7 mouse cellular contexts compared by ENCODE assay signal in the genomic region with DNA sequence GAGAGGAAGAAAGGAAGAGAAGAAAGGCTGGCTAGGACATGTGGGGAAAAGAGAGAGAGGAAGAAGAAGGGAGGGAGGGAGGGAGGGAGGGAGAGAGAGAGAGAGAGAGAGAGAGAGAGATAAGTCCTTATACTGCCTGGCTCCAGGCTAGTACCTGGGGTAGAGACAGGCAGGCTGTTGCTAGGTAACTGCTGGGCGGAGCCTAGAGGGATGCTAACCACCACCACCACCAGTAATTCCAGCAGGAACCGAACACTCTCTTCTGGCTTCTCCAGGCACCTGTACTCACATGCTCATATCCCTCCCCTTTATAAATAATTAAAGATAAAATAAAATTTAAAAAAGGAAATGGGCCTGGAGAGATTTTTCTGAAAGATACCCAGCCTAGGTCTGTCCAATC. TPM values are rescaled to one million over a fixed set of nuclear protein-coding genes. Genes with fewer than 3 reads are reported as not detected.
DNase-seq lines count a peak whose midpoint lies in the region; ATAC-seq and TF ChIP-seq lines count a peak whose summit lies in the region.

No protein-coding gene starts in this region.

- 9% methylated on average over 2 of the region's 2 CpGs for WGBS in lung, embryonic 14.5 days
- 32% methylated on average over 2 of the region's 2 CpGs for WGBS in embryonic facial prominence, embryonic 12.5 days
- WGBS in hindbrain, embryonic 14.5 days: 16% methylated on average over 2 of the region's 2 CpGs

- H3K4me3 ChIP-seq in lung, embryonic 14.5 days (ENCODE audit: low read depth, low read length): no peak overlapping the region
- H3K4me3 ChIP-seq in embryonic facial prominence, embryonic 12.5 days: no peak overlapping the region
- H3K4me3 ChIP-seq in hindbrain, embryonic 14.5 days (replicated peaks; ENCODE audit: low read length): no peak overlapping the region

- H3K9me3 ChIP-seq in lung, embryonic 14.5 days (ENCODE audit: low read depth, low read length): no peaks in the 10 kb centered on the region; the same call in 1 of the 2 replicates
- peaks cover 1% of the 10 kb centered on the region; the same call in 1 of the 2 replicates for H3K9me3 ChIP-seq in embryonic facial prominence, embryonic 12.5 days
- H3K9me3 ChIP-seq in hindbrain, embryonic 14.5 days (ENCODE audit: control insufficient read depth, low read length): no peaks in the 10 kb centered on the region

- no peak for ATAC-seq in lung, embryonic 14.5 days (ENCODE audit: insufficient read depth)
- ATAC-seq in embryonic facial prominence, embryonic 12.5 days (ENCODE audit: insufficient number of reproducible peaks, insufficient read depth, low FRiP score, low TSS enrichment): no peak
- no peak for ATAC-seq in hindbrain, embryonic 14.5 days (ENCODE audit: low FRiP score)

- H3K4me2 ChIP-seq in lung, embryonic 14.5 days: peak overlapping the region; percentile 84
- no peak overlapping the region for H3K4me2 ChIP-seq in embryonic facial prominence, embryonic 12.5 days (replicated peaks)
- H3K4me2 ChIP-seq in hindbrain, embryonic 14.5 days (replicated peaks): peak overlapping the region; percentile 81; the same call in 1 of the 2 replicates

- no peak for TF ChIP-seq CTCF in lung, embryonic 14.5 days (IDR thresholded peaks at IDR 0.05; ENCODE audit: low read depth)

- H3K27ac ChIP-seq in lung, embryonic 14.5 days (ENCODE audit: low read depth): peak overlapping the region; percentile 91
- peak overlapping the region; percentile 82 for H3K27ac ChIP-seq in embryonic facial prominence, embryonic 12.5 days
- H3K27ac ChIP-seq in hindbrain, embryonic 14.5 days: peak overlapping the region; percentile 90

- DNase-seq in lung, embryonic 14.5 days: peak; percentile 27
- no peak for DNase-seq in lung, postnatal 14 days
- peak; percentile 55 for DNase-seq in hindbrain, embryonic 14.5 days (ENCODE audit: low spot score)
- DNase-seq in retina, embryonic 14.5 days (ENCODE audit: low spot score): peak; percentile 33
- DNase-seq in adrenal gland, postnatal 36 days: no peak
- no peak for DNase-seq in B cell, adult 2 months

- H3K4me1 ChIP-seq in lung, embryonic 14.5 days (ENCODE audit: insufficient read depth): peaks cover 13% of the 10 kb centered on the region
- H3K4me1 ChIP-seq in embryonic facial prominence, embryonic 12.5 days: peaks cover 36% of the 10 kb centered on the region
- peaks cover 30% of the 10 kb centered on the region for H3K4me1 ChIP-seq in hindbrain, embryonic 14.5 days (replicated peaks; ENCODE audit: control insufficient read depth, insufficient read depth, low read length)

- peaks cover 17% of the 10 kb centered on the region for H3K36me3 ChIP-seq in lung, embryonic 14.5 days (ENCODE audit: insufficient read depth)
- peaks cover 18% of the 10 kb centered on the region for H3K36me3 ChIP-seq in embryonic facial prominence, embryonic 12.5 days
- H3K36me3 ChIP-seq in hindbrain, embryonic 14.5 days (replicated peaks; ENCODE audit: control insufficient read depth, insufficient read depth): peaks cover 15% of the 10 kb centered on the region

- no peaks in the 10 kb centered on the region for H3K27me3 ChIP-seq in lung, embryonic 14.5 days (ENCODE audit: insufficient read depth, low read length)
- peaks cover 2% of the 10 kb centered on the region for H3K27me3 ChIP-seq in embryonic facial prominence, embryonic 12.5 days
- peaks cover 7% of the 10 kb centered on the region for H3K27me3 ChIP-seq in hindbrain, embryonic 14.5 days (ENCODE audit: control insufficient read depth, insufficient read depth, low read length)

- no peak overlapping the region for H3K9ac ChIP-seq in lung, embryonic 14.5 days
- no peak overlapping the region for H3K9ac ChIP-seq in embryonic facial prominence, embryonic 12.5 days
- H3K9ac ChIP-seq in hindbrain, embryonic 14.5 days: peak overlapping the region; percentile 59; the same call in 1 of the 2 replicates

RNA-seq across cellular contexts. Expression of a gene that starts 0.7 kb away (rescaled TPM):
- 27.7 and 31.2 TPM in 2 replicates for polyA plus RNA-seq in lung, embryonic 14.5 days (2014; fragmentation: Nextera tagmentation; extraction: Ambion mirVana)
- 28.5 and 28.8 TPM in 2 replicates for polyA plus RNA-seq in embryonic facial prominence, embryonic 12.5 days (2016; fragmentation: Nextera tagmentation; extraction: Ambion mirVana)
- 39.8 and 48.8 TPM in 2 replicates for polyA plus RNA-seq in hindbrain, embryonic 14.5 days (2014; fragmentation: Nextera tagmentation; extraction: Ambion mirVana)
- total RNA-seq in adrenal gland, postnatal 36 days (2021): 10 to 100 TPM; 17.0 to 21.4 TPM

RNA-seq across cellular contexts. Expression of a gene that starts 27.0 kb away (rescaled TPM):
- 181 and 202 TPM in 2 replicates for polyA plus RNA-seq in lung, embryonic 14.5 days (2014; fragmentation: Nextera tagmentation; extraction: Ambion mirVana)
- polyA plus RNA-seq in embryonic facial prominence, embryonic 12.5 days (2016; fragmentation: Nextera tagmentation; extraction: Ambion mirVana): 230 and 253 TPM in 2 replicates
- polyA plus RNA-seq in hindbrain, embryonic 14.5 days (2014; fragmentation: Nextera tagmentation; extraction: Ambion mirVana): 155 and 177 TPM in 2 replicates
- total RNA-seq in adrenal gland, postnatal 36 days (2021): 10 to 100 TPM; 73.9 to 81.7 TPM

RNA-seq across cellular contexts. Expression of a gene that starts 36.3 kb away (rescaled TPM):
- 12.0 and 14.3 TPM in 2 replicates for polyA plus RNA-seq in lung, embryonic 14.5 days (2014; fragmentation: Nextera tagmentation; extraction: Ambion mirVana)
- polyA plus RNA-seq in embryonic facial prominence, embryonic 12.5 days (2016; fragmentation: Nextera tagmentation; extraction: Ambion mirVana): 2.9 and 4.1 TPM in 2 replicates
- polyA plus RNA-seq in hindbrain, embryonic 14.5 days (2014; fragmentation: Nextera tagmentation; extraction: Ambion mirVana): 1.2 and 2.0 TPM in 2 replicates
- 1 to 10 TPM; 2.7 to 2.8 TPM for total RNA-seq in adrenal gland, postnatal 36 days (2021)

Comparison
In these comparisons a context has a peak if more than half of its experiments do, and no peak if none do; other contexts are left out.
1. DNase-seq: peak in lung, embryonic 14.5 days (single experiment), hindbrain, embryonic 14.5 days (single experiment) and retina, embryonic 14.5 days (single experiment); none in lung, postnatal 14 days (single experiment), adrenal gland, postnatal 36 days (0 of 2) and B cell, adult 2 months (0 of 2).
2. Peak in every context shown above with its lines, with median percentiles within 50 percentile points of each other: H3K27ac ChIP-seq.